Mouse (Mus musculus) adrenal gland, adult 2 months (tissue): Measurements from ENCODE around the gene Dpm2. TPM values are rescaled to one million over a fixed set of nuclear protein-coding genes. Genes with fewer than 3 reads are reported as not detected.

Experiments used
- DNase-seq: peaks from one replicate; pipeline ENCODE4 v3.0.0; 2021
- long read RNA-seq: library from polyadenylated mRNA; stranded (forward); transcript quantifications from one replicate; pipeline ENCODE4 v2.0.0, GENCODE M21; 2021
- polyA plus RNA-seq: library from polyadenylated mRNA; depleted of rRNA; stranded (reverse); fragments of >200 nt; gene quantifications from 2 replicates; pipeline ENCODE4 v1.2.3, GENCODE M21; 2012; rRNA removed
- total RNA-seq, 2 experiments: library from RNA; stranded (reverse); gene quantifications; 2 replicates each; pipeline ENCODE4 v1.2.3; 2021

Gene Dpm2
- 10 to 100 TPM; 52.7 to 67.4 TPM for total RNA-seq
- 160 and 165 TPM in 2 replicates for polyA plus RNA-seq
- long read RNA-seq, transcript Dpm2-202 (3 exons, 655 nt): minor isoform, 10 of 41 reads
- long read RNA-seq, transcript Dpm2-201 (4 exons, 869 nt): major isoform, 29 of 41 reads
- long read RNA-seq, partial matches to known transcripts: 1 of 41 reads
- long read RNA-seq, other reads (novel, unspliced or antisense): 1 of 41 reads

DNA sequence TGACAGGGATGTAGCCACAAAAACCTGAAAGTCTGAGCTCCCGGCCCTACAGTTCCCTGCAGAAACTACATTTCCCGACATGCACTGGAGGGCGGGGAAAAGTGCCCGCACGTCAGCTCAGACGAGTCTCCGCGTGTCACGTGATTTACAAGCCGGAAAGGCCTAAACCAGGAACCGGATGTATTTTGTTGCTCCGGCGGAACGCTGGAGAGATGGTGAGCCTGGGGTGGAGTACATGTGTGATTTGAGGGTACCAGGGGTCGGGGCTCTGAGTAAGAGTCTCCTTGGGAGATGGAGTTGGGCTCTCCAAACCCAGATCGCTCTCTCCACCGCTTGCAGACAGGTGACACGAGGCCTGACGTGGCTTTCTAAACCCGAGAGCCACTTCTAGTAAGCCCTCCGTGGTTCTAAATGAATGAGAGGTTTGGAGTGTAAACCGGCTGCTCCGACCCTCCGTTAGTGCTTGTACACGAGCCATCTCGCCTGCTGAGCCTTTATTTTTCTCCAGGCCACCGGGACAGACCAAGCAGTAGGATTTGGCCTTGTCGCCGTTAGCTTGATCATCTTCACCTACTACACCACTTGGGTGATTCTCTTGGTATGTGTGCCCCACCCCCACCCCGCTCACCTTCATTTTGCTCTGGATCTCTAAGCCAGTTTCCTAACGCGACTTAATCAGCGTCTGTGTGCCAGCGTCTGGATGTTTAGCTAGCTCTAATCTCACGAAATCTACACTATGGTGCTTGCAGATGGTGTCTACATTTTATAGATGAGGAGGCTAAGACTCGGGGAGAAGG is at the start of gene Dpm2:
Gene Dpm2 (plus strand): TSS at position 161 of the 797 bp plus-strand sequence.
- peak; percentile 93 for DNase-seq

DNA sequence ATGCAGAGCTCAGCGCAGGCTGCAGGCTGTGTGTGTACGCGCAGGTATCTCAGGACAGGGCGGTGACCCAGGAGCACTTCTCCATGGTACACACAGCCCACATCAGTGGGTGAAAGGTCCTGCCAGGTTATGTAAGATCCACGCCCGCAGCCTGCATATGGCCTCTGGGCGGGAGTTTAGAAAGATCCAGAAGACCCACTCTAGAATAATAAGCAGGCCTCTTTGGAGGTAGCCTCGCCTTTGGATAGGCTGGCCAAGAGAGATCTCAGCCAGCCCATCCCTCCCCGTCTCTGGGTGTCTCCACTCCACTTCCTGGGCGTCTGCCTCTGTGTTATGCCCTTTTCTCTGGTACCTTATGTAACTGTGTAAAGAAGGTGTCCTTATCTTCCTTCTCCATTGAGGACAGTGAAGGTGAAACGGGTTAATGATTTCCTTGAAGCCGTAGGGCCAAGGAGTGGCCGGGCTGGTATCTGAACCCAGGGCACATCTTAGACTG is 46.1 kb upstream of the Dpm2 start:
- DNase-seq: no peak

DNA sequence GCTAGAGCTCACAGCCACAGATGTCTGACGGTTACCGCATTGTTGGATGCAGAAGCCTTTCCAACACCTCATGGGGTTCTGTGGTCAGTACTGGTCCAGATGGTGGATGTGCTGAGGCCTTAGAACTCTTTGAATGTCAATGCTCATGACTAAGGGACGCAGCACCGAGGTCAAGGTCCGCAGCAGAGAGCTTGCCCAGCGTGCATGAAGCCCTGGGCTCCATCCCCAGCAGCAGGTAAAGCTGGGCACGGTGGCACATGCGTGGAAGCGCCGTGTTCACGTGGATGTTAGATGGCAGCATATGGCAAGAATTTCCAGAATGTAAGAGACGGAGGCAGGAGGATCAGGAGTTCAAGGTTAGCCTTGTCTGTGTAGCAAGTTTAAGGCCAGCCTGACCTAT is 44.8 kb upstream of the Dpm2 start:
- peak; percentile 77 for DNase-seq

DNA sequence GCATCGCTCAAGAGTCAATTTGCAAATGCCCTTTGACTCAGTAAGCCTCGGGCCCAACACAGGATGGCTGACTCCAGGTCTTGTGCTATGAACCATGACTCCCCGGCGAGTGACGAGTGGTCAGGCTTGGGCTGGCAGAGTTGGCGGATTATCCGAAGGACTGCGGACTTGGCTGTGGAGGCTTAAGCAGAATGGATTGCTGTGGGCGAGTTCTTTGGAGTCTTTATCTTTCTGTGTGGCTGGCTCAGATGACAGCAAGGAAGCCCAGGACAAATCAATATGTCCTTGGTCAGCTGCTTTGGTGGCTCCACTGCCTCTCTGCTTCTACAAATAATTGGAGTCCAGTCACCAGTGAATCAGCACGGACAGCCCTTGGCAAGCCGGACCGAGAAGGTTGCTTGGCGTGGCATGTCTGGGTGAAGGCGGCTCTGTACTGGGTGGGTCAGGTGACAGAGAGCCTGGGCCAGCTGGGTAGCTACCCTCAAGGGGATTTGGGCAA is 43.1 kb upstream of the Dpm2 start:
- peak; percentile 90 for DNase-seq

DNA sequence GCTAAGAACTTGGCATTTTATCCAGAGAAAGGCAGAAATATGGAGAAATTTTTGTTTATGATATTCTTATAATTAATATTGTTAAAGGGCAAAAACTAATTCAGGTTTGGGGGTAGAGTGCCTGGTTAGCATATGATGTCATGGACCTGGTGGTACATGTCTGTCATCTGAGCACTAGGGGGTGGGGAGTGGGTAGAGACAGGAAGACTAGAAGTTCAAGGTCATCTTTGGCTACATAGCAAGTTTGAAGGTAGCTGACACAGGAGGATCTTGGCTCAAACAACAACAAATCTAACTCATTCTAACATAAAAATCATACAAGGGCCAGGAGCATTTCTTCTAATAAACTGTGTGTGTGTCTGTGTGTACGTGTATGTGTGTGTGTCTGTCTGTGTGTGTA is 42.3 kb upstream of the Dpm2 start:
- DNase-seq: peak; percentile 38

DNA sequence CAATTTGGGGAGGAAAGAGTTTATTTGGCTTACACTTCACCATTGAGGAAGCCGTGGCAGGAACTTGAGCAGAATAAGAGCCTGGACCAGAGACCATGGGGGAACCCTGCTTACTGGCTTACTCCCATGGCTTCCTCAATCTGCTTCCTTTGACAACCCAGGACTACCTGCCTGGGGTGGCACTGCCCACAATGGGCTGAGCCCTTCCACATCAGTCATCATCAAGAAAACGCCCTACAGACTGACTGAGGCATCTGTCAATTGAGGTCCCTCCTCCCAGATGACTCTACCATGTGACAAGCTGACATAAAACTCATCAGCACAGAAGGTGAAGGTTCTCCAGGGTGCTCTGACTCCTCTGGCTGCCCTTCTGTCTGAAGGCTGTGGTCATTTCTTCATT is 40.2 kb upstream of the Dpm2 start:
- DNase-seq: peak; percentile 70

DNA sequence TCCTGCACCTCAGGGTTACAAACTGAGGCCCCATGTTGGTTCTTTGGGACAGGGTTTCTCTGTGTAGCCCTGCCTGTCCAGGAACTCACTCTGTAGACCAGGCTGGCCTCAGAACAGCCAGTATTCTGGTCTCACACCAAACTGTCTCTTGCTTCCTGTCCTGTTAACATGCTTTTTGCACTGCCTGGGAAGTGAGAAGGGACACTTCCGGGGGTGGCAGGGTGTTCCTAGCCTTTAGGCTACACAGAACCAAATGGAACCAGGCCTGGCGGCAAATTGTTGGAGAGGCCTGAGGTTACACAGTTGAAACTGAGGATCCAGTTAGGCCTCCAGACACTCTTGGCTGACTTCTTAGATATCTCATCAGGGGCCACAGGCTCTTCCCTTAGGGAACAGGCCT is 37.5 kb upstream of the Dpm2 start:
- no peak for DNase-seq

DNA sequence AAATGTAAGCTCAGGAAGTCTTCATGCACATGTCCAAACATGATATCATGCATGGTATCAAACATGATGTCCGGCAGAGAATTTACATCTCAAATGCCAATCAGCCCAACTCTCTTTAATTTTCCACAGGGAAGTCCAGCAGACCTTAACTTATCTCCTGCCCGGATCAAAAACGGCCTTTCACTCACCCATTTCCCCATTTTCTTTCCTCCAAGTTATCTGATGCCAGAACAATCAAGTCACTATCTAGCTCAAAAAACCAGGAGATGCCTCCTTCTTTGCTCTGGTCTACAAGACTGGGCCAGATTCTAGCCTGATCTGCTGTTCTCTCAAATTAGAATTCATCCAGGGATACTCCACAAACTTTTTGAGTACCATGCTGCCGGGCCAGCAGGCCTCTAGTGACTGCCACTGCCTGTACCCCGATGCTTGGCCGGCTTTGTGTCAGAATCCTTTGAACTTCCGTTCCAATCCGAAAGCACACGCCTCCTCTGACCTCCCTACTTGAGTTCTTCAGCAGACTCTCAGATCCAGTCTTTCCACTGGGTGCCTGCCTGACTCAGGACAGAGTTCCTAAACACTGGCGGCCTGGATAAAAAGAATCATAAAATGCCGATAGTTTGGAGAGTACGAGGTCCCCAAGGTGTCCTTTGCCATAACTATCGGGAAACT is 36.5 kb upstream of the Dpm2 start:
- DNase-seq: peak; percentile 75

DNA sequence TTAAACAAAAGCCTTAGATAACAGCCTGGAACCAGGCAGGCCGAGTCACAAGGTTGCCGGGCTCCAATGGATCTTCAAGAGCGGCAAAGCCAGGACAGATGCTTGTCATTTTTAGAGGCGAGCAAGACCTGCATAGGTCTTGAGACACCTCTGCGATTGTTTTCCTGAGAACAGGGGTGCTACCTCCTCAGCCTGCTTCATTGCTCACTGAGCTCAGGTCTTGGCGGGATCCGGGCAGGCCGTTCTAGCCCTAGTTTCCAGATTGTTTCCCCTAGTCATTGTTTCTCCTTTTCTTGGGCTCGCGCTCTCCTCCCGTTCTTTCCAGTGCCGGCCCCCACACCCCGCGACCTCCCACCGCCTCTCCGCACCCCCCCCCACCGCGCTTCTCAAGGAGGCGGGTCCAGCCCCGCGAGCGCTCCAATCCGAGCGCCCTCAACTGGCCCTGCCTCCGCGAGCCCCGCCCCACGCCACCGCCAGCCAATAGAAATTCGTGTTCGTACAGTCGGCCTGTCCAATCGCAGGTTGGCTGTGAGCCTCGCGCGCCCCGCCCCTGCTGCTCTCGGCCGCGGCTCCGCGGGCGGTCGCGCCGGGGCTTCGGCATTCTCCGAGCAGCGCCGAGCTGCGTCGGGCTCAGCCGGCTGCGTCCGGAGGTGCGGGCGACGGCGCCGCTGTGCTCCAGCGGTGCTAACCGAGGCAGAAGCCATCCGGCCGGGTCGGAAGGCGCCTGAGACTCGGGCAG is 35.8 kb upstream of the Dpm2 start, which contains the start of gene Fam102a:
Gene Fam102a (plus strand): TSS at position 600 of the 739 bp plus-strand sequence.
- DNase-seq: peak; percentile 99

DNA sequence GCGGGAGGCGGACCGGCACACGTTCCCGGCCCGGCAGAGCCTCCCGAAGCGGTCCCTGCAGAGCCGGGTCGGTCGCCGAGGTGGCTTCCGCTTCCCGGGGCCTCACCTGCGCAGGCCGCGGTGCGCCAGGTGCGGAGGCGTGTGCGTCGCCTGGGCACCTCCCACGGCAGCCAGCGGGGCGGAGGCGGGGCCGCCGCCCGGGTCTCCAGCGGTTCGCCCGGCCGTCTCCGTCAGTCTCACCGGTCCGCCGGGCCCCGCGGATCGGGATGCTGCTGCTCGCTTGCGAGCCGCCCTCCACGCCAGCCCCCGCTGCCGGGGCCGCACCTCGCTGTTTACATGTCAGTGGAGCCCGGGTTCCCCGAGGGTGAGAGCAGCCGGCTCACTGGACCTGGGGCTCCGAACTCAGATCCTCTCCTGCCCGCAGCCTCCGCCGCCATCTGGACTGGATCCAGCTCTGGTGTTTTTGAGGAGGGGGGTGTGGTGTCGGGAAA is 35.1 kb upstream of the Dpm2 start:
- peak; percentile 80 for DNase-seq

DNA sequence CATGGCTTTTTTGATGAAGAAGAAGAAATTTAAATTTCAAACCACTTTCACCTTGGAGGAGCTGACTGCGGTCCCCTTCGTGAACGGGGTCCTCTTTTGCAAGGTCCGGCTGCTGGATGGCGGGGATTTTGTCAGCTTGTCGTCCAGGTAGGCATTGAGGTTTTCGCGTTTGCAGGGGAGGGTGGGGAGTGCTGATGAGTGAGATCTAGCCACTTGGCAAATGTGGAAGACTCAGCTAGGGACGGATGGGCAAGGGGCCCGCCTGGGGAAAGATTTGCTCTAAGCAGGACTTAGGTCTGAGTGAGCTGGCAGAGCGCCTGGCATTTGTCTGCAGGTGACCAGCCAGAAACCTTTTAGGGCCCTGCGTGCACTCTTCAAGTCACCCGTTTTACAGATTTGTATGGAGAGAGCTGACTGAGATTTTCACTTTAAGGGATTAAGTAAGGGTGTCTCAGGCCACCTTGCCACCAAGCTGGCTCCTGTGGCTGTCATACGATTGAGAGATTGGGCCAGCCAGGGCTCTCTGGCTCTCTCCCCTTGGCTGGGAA is 34.5 kb upstream of the Dpm2 start:
- DNase-seq: no peak

DNA sequence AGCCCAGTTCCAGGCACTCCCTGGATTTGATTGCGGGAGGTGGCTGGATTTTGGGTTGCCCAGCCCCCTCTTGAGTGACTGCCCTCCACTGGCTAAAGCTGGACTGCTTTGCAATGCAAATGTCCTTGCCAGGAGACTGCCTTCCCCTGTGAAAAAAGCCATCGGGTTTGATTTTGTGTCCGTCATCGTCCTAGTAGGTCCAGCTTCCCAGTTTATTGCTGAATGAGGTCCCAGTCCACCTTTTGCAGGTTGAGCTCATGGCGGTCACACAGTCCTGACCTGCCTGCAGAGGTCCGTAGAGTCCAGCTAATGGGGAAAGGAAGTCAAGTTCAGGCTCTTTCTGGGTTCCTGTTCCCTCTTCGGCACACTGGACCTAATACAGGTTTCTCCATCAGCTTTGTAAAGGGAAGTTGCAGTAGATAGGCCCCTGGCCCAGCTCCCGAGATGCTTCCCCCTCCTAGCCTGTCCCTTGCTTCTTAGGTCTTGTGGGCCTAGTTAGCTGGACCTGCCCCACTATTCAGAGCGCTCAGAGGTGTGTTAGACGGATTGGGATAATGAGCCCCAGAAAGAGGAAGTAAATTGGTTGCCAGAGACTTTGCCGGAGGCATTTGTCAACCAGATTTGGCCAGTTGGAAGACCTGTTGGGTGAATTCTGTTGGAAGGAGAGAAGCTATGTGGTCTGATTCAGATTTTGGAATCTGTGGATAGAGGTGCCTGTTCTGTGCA is 33.9 kb upstream of the Dpm2 start:
- peak; percentile 81 for DNase-seq

DNA sequence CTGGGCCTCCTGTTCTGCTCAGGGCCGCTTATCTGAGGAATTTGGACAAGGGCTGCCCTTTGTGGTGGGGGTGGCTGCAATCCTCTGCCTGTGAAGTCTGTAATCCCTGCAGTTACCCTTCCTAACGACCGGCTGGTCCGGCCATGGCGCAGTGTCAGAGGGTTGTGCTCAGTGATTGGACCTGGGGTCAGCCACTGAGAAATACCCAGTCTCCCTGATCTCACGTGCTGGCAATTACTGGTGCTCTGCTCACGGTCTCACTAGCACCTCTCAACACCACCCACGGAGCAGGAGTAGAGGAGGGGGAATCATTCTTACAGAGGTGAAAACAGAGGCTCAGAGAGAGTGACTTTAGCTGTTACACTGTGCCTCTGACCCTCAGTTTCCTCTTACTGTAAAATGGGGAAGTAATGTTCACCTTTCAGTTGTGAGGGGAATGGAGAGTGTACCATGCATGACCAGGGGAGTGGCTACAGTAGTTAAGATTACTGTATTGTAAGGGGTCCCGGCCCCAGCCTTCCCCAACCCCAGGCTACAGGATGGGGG is 33.2 kb upstream of the Dpm2 start:
- DNase-seq: peak; percentile 53

DNA sequence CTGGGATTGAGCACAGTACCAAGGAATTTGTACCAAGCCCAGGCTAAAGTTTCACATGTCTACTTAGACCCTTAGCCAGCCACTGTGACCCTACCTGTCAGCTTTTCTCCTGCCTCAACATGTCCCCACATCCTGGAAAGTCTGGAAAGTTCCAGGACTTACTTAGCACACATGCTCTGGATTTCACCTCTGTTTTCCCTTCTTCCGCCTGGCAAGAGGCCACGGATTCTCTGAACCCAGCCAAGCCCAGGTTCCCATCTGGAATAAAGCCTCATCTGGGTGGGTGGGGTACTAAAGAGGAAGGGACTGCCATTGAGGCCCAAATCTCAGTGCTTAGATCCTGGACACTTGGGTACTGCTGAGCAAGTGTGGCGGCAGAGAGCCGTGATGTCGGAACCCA is 32.7 kb upstream of the Dpm2 start:
- no peak for DNase-seq

DNA sequence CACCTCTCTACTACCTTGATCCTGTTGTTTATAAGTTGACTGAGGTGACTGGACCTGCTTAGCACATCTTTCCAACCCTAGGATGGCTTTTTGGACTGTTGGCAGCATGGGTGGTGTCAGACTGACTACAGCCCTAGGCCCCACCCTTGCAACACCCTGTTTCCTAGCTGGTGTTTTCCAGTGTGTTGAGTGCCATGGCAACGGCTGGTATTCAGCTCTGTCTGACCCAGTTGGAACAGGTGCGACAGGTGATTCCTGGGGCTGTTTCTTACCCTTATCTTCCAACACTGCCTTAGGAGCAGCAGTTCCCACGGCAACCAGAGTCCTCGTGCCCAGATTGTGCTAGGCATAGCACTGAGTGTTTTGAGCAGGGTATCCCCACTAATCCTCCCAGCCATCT is 32.2 kb upstream of the Dpm2 start:
- DNase-seq: no peak

DNA sequence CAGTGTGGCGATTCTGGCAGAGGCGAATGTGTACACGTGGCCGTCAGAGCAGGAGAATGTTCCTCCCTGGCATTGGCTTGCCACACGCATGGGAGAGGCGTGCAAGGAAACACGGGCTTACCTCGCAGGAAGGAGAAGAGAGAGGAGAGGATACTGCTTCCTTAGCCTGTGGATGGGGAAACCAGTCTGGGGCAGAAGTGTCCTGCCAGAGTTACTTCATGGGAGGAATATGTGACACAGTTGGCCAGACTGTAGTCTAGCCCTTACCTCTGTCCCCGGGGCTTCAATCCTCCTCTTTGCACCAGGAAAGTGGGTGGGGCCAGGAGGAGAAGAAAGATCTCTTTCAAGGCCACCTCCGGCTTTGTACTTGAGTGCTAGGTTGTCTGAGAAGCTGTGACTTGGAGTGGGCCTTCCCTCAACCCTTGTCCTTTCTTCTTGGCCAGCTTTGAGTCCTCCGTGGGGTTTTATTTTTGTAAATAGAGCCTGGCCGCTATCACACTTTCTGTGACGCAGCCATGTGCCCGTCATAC is 31.1 kb upstream of the Dpm2 start:
- peak; percentile 31 for DNase-seq

DNA sequence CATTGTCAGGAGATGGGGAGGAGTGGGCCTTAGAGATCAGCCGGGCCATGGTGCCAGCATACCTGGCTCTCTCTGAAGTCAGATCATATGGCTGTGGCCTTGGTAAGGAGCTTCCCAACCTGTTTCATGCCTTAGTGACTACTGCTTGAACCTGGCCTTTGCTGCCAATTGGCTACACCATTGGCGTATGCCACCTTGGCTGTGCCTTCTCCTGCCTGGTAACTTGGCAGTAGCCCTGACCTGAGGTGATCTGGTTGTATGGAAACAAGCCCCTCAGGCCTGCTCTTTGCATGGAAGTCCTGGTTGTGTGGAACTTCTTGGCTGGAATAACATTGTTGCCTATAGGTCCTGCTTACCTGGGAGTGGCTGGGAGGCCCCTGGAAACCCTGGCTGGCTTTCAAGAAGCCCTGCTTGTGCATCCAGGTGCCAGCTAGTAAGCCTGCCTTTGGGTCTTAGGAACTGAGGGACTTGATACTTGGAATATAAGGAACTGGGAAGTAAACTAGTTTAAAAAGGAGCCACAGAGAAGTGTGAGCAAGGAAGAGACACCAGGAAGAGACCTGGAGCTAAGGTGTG is 29.2 kb upstream of the Dpm2 start:
- DNase-seq: no peak

DNA sequence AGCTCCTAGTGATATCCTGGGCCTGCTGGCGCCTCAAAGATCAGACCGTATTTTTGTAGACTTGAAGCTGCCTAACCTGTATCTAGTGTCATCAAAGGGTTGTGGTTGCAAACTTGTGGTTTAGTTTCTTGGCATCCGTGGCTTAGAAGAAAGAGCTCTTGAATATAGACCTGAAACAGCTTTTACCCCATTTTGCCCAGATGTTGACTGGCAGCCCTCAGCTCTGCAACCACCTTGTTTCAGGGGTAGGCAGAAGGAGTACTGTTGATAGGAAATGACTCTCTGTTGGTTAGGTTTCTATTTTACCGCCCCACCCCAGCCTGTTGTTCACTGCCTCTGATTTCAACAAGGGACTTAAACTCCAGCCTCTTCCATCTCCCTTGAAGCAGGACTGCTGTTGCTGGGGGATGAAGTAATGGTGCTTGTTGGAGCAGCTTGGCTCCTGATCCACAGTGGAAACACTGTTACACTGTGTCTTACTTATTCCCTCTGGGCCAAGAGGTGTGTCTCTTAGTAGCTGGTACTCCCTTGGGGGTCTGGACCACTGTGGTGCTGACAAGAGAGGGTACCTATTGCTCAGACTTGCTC is 28.6 kb upstream of the Dpm2 start:
- no peak for DNase-seq

DNA sequence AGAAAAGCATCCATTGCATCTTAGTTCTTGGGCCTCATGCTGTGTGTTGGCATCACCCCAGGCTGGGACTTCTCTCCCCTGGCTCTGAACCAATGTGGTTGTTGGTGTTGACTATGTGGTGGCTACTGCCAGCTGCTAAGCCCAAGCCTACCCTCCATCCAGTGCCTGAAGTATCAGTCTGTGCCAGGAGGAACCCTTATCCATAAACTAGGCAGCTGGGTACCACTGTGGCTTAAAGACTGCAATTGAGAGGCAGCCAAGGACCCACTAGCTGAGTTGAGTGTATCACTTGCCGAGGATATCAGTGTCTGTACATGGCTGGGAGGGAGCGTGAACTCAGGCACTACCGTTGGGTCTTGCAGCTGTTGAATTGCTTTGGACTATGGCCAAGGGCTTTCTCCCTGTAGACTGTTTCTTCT is 27.6 kb upstream of the Dpm2 start:
- DNase-seq: no peak
